Mouse (Mus musculus) midbrain, embryonic 10.5 days (tissue): ENCODE results near the gene Camta1. TPM values are rescaled to one million over a fixed set of nuclear protein-coding genes. Genes with fewer than 3 reads are reported as not detected.

Source experiments
- DNase-seq: peaks from one replicate; pipeline ENCODE4 v3.0.0-alpha.2; 2017; ENCODE audit warnings: low spot score
- H3K27ac ChIP-seq: fragments of 300-500 bp; sonication (generic); replicated peaks from 2 replicates; pipeline ENCODE4 v1.5.1; 2016; ENCODE audit warnings: mild to moderate bottlenecking
- H3K27me3 ChIP-seq: fragments of 300-500 bp; sonication (generic); 2 replicates; pipeline ENCODE4 v1.6.1; 2016; ENCODE audit warnings: low read depth, mild to moderate bottlenecking; ENCODE audit not compliant: poor library complexity, severe bottlenecking
- H3K36me3 ChIP-seq: fragments of 300-500 bp; sonication (generic); 2 replicates; pipeline ENCODE4 v1.6.1; 2016; ENCODE audit warnings: mild to moderate bottlenecking, moderate library complexity
- H3K4me1 ChIP-seq: fragments of 300-500 bp; sonication (generic); 2 replicates; pipeline ENCODE4 v1.6.1; 2016
- H3K4me3 ChIP-seq: fragments of 300-500 bp; sonication (generic); 2 replicates; pipeline ENCODE4 v1.5.1; 2016; ENCODE audit warnings: mild to moderate bottlenecking, moderate library complexity
- H3K9me3 ChIP-seq: fragments of 300-500 bp; sonication (generic); replicated peaks from 2 replicates; pipeline ENCODE4 v1.6.1; 2016; ENCODE audit warnings: mild to moderate bottlenecking
- WGBS: fragments of 180-500 bp; shearing (Covaris S2); methylation state at CpG from one replicate; pipeline ENCODE4 v1.1.7; 2016; 5-methylcytosine and 5-hydroxymethylcytosine counted together
- polyA plus RNA-seq: library from polyadenylated mRNA; unstranded; fragments of >200 nt; fragmentation: Nextera tagmentation; extraction: Ambion mirVana; gene quantifications from 2 replicates; pipeline ENCODE4 v1.2.1, GENCODE M21; 2016

Camta1 gene
- polyA plus RNA-seq, 1 experiment from 2014 or later, result 137 TPM

DNA sequence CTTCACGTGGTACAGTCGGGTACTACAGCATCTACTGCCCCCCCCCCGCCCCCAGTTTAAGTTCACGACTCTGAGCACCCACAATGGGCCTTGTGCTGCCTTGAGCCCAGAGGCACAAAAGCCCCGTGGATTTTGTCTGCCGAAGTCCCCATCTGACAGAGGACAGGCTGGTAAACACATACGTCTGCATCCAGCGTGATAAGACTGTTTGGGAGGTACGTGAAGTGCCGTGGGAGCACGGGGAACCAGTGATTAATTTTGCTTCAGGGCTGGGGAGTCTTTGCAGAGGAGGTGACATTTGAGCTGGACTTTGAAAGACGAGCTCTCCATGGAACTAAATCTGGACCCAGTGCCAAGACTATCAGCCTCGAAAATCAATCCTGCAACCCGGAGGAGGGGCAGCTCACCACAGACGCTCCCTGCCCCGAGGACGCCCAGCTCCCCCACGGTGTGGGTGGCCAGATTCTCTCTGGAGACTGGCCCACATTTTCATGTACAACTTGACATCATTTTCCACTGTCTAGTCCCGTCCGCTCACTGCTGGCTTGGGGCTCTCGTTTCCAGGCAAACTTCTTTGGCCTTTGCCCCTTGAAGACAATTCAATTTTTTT, 142.7 kb downstream of the Camta1 start:
- Histone ChIP-seq H3K27ac (no peak overlapping the region; the same call in 1 of the 2 replicates), H3K36me3 (no peaks in the 10 kb centered on the region), H3K27me3 (no peaks in the 10 kb centered on the region), H3K4me1 (peaks cover 17% of the 10 kb centered on the region), H3K9me3 (no peaks in the 10 kb centered on the region), H3K4me3 (no peak overlapping the region)
- no peak for DNase-seq
- 66% methylated on average over 21 of the region's 21 CpGs for WGBS

DNA sequence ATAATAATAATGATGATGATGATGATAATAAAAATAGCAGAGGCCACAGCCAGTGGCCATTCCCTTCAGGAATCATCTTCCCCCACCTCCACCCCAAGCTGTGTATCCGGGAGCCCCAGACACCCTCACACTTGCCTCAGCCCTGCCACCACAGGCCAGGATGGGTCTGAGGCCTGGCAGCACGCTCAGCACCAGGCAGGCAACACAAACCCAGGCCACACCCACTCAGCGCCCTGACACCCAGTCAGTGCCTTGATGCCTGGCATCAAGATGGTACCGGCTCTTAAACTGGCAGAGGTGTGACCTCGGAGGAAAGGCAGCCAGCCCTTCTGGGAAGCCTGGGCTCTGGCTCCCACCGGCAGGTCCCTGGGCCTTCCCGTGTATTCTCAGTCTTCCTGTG, 143.8 kb downstream of the Camta1 start:
- Histone ChIP-seq H3K36me3 (no peaks in the 10 kb centered on the region), H3K4me1 (peaks cover 20% of the 10 kb centered on the region), H3K4me3 (no peak overlapping the region), H3K27me3 (no peaks in the 10 kb centered on the region), H3K27ac (peak overlapping the region; percentile 23; the same call in 1 of the 2 replicates), H3K9me3 (no peaks in the 10 kb centered on the region)
- no peak for DNase-seq
- whole genome bisulfite sequencing, result 82% methylated on average over 7 of the region's 7 CpGs

DNA sequence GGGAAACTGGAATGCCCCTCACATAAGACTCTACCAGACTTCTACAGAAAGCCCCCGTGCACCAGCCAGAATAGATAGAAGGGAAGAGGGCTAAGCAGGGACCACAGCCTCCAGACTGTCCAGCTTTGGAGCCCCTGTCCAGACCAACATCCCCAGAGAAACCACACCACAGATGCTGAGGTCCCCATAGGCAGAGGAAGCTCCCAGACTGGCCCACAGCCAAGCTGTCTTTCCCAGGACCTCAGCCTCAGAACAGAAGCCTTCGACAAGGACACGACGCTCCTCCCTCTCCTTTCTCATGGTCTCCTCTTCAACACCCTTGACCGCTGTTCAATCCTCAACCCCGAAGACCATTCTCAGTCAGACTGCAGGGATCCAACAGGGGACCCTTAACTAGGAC, 148.0 kb downstream of the Camta1 start:
- H3K27me3 ChIP-seq, result no peaks in the 10 kb centered on the region
- H3K9me3 ChIP-seq, result no peaks in the 10 kb centered on the region
- no peak overlapping the region for H3K27ac ChIP-seq
- no peaks in the 10 kb centered on the region for H3K36me3 ChIP-seq
- H3K4me1 ChIP-seq, result peaks cover 19% of the 10 kb centered on the region
- no peak overlapping the region for H3K4me3 ChIP-seq
- no peak for DNase-seq
- WGBS, result 85% methylated on average over 6 of the region's 6 CpGs

DNA sequence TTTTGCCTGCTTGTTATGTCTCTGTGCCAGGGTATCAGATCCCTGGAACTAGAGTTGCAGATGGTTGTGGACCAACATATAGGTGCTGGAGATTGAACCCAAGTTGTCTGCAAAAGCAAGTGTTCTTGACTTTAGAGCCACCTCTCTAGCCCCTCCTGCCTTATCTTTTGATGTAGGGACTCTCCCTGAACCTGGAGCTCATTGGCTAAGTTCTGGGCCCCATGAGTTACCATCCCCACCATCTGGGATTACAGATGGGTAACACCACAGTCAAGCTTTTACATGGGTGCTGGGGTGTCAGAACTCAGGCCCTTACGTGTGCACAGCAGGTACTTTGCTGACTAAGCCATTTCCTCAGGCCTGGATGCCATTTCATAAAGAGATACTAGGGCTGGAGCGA, 150.3 kb downstream of the Camta1 start:
- H3K4me1 ChIP-seq, result peaks cover 19% of the 10 kb centered on the region
- no peaks in the 10 kb centered on the region for H3K27me3 ChIP-seq
- H3K9me3 ChIP-seq, result no peaks in the 10 kb centered on the region
- H3K4me3 ChIP-seq, result no peak overlapping the region
- no peak for DNase-seq
- H3K36me3 ChIP-seq, result no peaks in the 10 kb centered on the region
- H3K27ac ChIP-seq, result no peak overlapping the region
- WGBS, result 92% methylated on average over 2 of the region's 2 CpGs

DNA sequence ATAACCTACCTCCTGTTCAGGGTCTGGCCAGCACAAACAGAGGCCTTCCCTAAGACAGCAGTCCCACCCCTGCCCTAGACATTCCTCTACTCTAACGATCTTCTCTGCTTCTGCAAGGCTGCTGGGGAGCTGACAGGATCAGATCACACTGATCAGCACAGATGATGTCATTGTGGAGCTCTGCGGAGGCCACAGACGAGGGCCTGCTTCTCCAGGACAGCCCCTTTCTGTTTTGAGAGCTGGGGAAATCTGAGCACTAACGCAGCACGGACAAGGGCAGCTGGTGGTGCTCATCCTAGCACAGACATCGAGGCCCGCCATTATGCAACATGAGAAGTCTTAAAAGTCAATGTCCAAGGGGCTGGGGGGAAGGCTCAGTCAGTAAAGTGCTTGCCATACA, 151.2 kb downstream of the Camta1 start:
- H3K9me3 ChIP-seq, result no peaks in the 10 kb centered on the region
- no peak for DNase-seq
- 46% methylated on average over 7 of the region's 7 CpGs for WGBS
- no peaks in the 10 kb centered on the region for H3K27me3 ChIP-seq
- H3K36me3 ChIP-seq, result no peaks in the 10 kb centered on the region
- peaks cover 19% of the 10 kb centered on the region for H3K4me1 ChIP-seq
- peak overlapping the region; percentile 46 for H3K27ac ChIP-seq
- H3K4me3 ChIP-seq, result no peak overlapping the region

DNA sequence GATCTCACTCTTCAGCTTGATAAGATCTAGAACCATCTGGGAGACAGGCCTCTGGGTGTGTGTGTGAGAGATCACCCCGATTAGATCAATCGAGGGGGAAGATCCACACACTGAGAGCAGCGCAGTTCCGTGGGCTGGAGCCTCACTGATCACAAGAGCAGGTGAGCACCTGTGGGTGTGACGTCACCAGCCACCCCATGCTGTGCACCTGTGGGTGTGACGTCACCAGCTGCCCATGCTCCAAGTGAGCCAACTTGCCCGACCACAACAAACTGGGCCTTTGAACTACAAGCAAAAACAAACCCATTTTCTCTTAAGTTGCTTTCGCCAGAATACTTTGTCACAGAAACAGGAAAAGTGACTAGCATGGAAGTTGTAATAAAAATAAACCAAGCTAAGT, 152.4 kb downstream of the Camta1 start:
- H3K9me3 ChIP-seq, result no peaks in the 10 kb centered on the region
- no peak for DNase-seq
- peaks cover 19% of the 10 kb centered on the region for H3K4me1 ChIP-seq
- WGBS, result 83% methylated on average over 8 of the region's 8 CpGs
- no peak overlapping the region for H3K27ac ChIP-seq
- H3K36me3 ChIP-seq, result no peaks in the 10 kb centered on the region
- no peak overlapping the region for H3K4me3 ChIP-seq
- no peaks in the 10 kb centered on the region for H3K27me3 ChIP-seq

DNA sequence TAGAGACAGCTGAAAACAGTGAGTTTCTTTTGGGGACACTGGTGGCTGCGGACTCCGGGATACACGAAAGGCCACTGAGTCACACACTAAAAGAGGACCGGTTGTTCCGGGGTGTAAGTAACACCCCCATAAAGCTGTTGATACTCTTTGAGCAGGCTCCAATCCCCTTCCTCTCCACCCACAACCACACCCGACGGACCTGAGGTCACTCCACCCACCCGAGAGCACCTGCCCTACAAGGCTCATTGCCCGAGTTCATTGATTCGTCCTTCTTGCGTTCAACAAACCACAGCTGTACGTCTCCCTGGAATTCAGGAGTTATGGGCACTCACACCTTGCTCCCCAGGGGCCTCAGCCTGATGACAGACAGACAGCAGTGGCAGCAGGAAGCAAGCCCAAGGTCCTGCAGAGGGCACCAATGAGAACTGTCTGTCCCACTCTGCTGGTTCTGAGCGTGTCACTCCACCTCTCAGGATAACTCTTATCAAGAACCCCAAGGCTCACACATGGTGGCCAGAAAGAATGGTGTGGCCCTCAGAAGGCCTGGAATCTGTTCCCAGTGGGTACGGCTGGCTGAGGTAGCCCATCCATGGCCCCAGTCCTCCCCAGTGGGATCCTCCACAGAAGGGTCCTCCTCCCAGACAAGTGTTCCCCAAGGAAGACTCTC, 158.5 kb downstream of the Camta1 start:
- DNase-seq, result no peak
- 87% methylated on average over 14 of the region's 14 CpGs for WGBS

DNA sequence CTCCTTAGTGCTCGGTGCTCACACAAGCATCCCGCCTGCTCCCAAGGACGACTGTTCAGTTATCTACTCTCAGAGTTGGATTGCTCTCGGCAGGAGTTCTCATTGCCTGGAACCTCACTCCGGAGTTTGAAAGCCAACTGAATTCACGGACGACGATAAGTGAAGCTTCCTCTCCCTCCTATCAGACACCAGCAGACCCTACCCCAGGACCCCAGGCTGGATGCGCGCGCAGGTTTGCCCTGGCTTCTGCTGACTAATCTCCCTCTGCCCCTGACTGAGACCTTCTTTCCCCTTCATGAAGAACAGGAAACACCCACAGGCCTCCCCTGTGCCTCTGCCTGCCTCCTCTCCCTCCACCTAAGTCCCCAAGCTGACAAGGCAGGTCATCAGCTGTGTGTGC, 159.2 kb downstream of the Camta1 start:
- Histone ChIP-seq H3K36me3 (no peaks in the 10 kb centered on the region), H3K27ac (no peak overlapping the region), H3K9me3 (no peaks in the 10 kb centered on the region), H3K4me1 (peaks cover 4% of the 10 kb centered on the region; the same call in 1 of the 2 replicates), H3K4me3 (no peak overlapping the region), H3K27me3 (no peaks in the 10 kb centered on the region)
- 88% methylated on average over 11 of the region's 11 CpGs for WGBS
- DNase-seq, result no peak

More for the DNA sequence above, 158.5 kb downstream of the Camta1 start:
- peaks cover 4% of the 10 kb centered on the region; the same call in 1 of the 2 replicates for H3K4me1 ChIP-seq
- H3K36me3 ChIP-seq, result no peaks in the 10 kb centered on the region
- H3K27me3 ChIP-seq, result no peaks in the 10 kb centered on the region
- H3K4me3 ChIP-seq, result no peak overlapping the region
- no peak overlapping the region for H3K27ac ChIP-seq
- no peaks in the 10 kb centered on the region for H3K9me3 ChIP-seq

DNA sequence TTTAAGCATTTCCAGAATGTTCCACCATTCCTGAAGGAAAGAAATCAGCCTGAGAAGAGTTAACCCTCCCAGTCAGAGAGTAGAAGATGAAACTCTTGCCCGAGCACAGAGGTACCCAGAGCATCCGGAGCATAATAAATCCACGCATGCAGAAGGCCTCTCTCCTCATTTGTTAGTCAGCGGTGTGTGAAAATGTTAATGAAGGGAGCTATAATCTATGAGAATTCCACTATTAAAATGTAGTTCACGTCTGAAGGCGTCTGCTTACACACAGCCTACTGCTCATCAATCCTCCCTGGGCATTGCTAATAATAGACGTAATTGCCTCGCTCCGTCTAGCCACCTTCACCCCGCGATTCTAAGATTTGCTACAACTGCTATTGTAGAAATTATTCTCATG, 165.7 kb downstream of the Camta1 start:
- no peak for DNase-seq
- H3K4me1 ChIP-seq, result peaks cover 3% of the 10 kb centered on the region; the same call in 1 of the 2 replicates
- H3K4me3 ChIP-seq, result no peak overlapping the region
- H3K27me3 ChIP-seq, result no peaks in the 10 kb centered on the region
- no peaks in the 10 kb centered on the region for H3K36me3 ChIP-seq
- H3K27ac ChIP-seq, result no peak overlapping the region
- no peaks in the 10 kb centered on the region for H3K9me3 ChIP-seq
- WGBS, result 85% methylated on average over 11 of the region's 11 CpGs

DNA sequence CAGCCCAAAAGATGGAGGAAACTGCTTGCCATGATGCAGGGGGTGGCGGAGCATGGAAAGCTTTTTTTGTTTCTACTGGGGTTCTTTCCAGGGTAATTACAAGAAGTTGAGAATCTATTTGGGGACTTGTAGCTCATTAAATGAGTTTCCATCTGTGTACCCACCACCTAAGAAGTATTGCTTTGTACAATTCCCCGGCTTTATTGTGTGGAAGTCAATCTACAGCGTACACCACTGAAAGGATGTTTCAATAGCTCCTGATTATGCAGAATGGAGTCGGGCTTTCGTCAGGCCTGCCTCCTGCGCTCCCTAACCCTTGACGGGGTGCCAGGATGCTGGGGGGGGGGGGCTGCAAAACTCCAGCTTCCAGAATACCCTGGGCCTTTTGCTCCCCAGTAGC, 167.1 kb downstream of the Camta1 start:
- Histone ChIP-seq H3K4me3 (no peak overlapping the region), H3K4me1 (0 out of 2 replicates have a peak, but pooled peaks cover 3% of the 10 kb centered on the region), H3K27me3 (no peaks in the 10 kb centered on the region), H3K9me3 (no peaks in the 10 kb centered on the region), H3K27ac (no peak overlapping the region), H3K36me3 (no peaks in the 10 kb centered on the region)
- no peak for DNase-seq
- WGBS, result 82% methylated on average over 7 of the region's 7 CpGs

DNA sequence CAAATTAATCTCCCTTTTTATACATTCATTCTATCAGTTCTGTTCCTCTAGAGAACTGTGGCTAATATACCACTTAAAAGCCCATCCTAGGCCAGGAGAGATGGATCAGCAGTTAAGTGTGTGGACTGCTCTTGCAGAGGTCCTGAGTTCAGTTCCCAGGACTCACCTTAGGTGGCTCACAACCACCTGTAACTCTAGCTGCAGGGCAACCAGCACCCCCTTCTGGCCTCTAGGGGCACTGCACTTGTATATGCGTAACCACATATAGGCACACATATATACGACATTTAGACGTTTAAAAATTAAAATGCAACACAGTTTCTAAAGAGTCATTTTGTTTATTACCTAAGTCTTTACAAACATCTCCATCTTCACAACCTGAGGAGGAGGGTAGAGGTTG, 167.6 kb downstream of the Camta1 start:
- no peaks in the 10 kb centered on the region for H3K36me3 ChIP-seq
- H3K27ac ChIP-seq, result no peak overlapping the region
- H3K27me3 ChIP-seq, result no peaks in the 10 kb centered on the region
- no peak for DNase-seq
- 90% methylated on average over 3 of the region's 3 CpGs for WGBS
- H3K4me1 ChIP-seq, result 0 out of 2 replicates have a peak, but pooled peaks cover 3% of the 10 kb centered on the region
- no peaks in the 10 kb centered on the region for H3K9me3 ChIP-seq
- H3K4me3 ChIP-seq, result no peak overlapping the region

DNA sequence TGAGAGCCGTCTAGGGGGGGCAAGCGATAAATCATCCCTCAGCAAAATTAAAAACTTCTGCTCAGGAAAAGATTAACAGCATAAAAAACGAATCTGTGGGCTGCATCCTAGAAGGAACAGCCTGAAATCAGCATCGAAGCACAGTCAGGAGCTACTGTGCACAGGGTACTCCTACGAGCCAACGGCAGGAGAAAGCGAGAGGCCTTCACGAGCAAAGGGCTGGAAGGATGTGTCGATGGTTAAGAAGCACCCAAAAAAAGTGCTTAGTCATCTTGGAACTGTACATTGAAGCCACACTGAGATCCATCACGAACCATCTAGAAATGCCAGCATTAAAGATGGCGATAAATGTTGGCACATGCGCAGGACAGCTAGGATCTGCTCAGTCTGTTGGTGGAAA, 171.6 kb downstream of the Camta1 start:
- no peaks in the 10 kb centered on the region for H3K27me3 ChIP-seq
- H3K4me3 ChIP-seq, result no peak overlapping the region
- H3K9me3 ChIP-seq, result no peaks in the 10 kb centered on the region
- 92% methylated on average over 12 of the region's 12 CpGs for WGBS
- no peaks in the 10 kb centered on the region for H3K36me3 ChIP-seq
- 0 out of 2 replicates have a peak, but pooled peaks cover 2% of the 10 kb centered on the region for H3K4me1 ChIP-seq
- H3K27ac ChIP-seq, result no peak overlapping the region
- DNase-seq, result no peak

DNA sequence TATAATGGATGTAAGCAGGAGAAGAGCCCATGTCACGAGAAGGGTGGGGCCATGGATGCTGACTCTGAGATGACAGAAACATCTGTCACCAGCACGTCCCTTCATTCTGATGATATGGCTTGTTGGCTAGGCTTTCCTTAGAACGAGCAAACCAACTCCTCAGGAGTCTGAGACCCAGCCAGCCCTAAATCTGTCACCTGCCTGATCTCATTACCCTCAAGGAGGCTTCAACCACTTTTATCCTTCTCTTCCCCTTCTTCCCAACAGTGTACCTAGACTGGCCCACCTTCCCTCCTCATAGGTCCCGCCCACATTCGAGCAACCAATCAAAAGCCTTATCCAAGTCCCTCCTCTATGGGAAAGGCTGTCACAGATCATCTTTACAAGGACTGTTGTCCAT, 173.5 kb downstream of the Camta1 start:
- 92% methylated on average over 5 of the region's 5 CpGs for WGBS
- Histone ChIP-seq H3K4me1 (no peaks in the 10 kb centered on the region), H3K27me3 (no peaks in the 10 kb centered on the region), H3K36me3 (no peaks in the 10 kb centered on the region), H3K9me3 (no peaks in the 10 kb centered on the region), H3K27ac (no peak overlapping the region), H3K4me3 (no peak overlapping the region)
- no peak for DNase-seq
